Mouse (Mus musculus) Patski (cell line): ENCODE data around the gene Atp13a4. TPM values are rescaled to one million over a fixed set of nuclear protein-coding genes. Genes with fewer than 3 reads are reported as not detected.

ENCODE experiments used
- ATAC-seq: fragments of 100-300 bp; one replicate; pipeline ENCODE4 v1.8.0; 2021
- CTCF ChIA-PET: fragments of 350-600 bp; sonication (Branson Sonifier 250); formaldehyde crosslinking; loops from one replicate; lab custom pipeline; 2022; ENCODE audit warnings: inconsistent platforms; lab: Charles Lee
- POLR2A ChIA-PET: fragments of 350-600 bp; sonication (Branson Sonifier 250); formaldehyde crosslinking; loops from one replicate; lab custom pipeline; 2022; ENCODE audit warnings: antibody characterized with exemption, inconsistent platforms; lab: Charles Lee
- DNase-seq: peaks from one replicate; pipeline ENCODE4 v3.0.0-alpha.2; 2011; ENCODE audit warnings: low read depth, low spot score
- H3K27me3 ChIP-seq: fragments of 371-371 bp; one replicate; pipeline ENCODE4 v1.5.1; 2021
- CTCF ChIP-seq: fragments of 100-300 bp; IDR thresholded peaks from one replicate; pipeline ENCODE4 v1.5.1; 2021
- in situ Hi-C: fragments of 300-500 bp; cut with MboI; formaldehyde crosslinking; loops from 3 replicates; pipeline ENCODE4 v1.11.1; 2018; ENCODE audit warnings: low pct_unique_long_range_greater_than_20kb, mixed read lengths
- polyA plus RNA-seq: library from polyadenylated mRNA; unstranded; gene quantifications from one replicate; pipeline ENCODE4 v1.2.3, GENCODE M21; 2021

Gene Atp13a4
- polyA plus RNA-seq, 1 experiment from 2014 or later: not detected

- in situ Hi-C loops: no loop called here
- DNase-seq: no peak
- no peak for ATAC-seq
- no peak for TF ChIP-seq CTCF
- ChIA-PET POLR2A (no interaction called here), CTCF (interaction anchor here (1.4 kb wide), 1 partner anchor 11 kb away, joined by 3 read pairs; no protein-coding TSS in a partner anchor)
- peaks cover 39% of the 10 kb centered on the region for H3K27me3 ChIP-seq
Measured at GRCm38 (mm10) chr16:29481439-29481838, 63.2 kb downstream of the Atp13a4 start.

- CTCF ChIA-PET: interaction anchor here (0.7 to 1.4 kb wide), 2 partner anchors 11 to 12 kb away, joined by 3 read pairs; no protein-coding TSS in a partner anchor
- no peak for DNase-seq
- in situ Hi-C loops: no loop called here
- TF ChIP-seq CTCF: no peak
- POLR2A ChIA-PET: no interaction called here
- peaks cover 42% of the 10 kb centered on the region for H3K27me3 ChIP-seq
- ATAC-seq: no peak
Measured at GRCm38 (mm10) chr16:29480396-29480795, 64.3 kb downstream of the Atp13a4 start.

GRCm38 (mm10) chr16:29463798-29464197, 80.9 kb downstream of the Atp13a4 start:
- TF ChIP-seq CTCF: no peak
- CTCF ChIA-PET: no interaction called here
- ATAC-seq: no peak
- POLR2A ChIA-PET: no interaction called here
- in situ Hi-C loops: no loop called here
- peaks cover 38% of the 10 kb centered on the region for H3K27me3 ChIP-seq
- DNase-seq: no peak

- in situ Hi-C loops: loop anchor here (5.0 to 10.0 kb wide), 2 partner anchors 98 to 625 kb away; no protein-coding TSS in a partner anchor
- H3K27me3 ChIP-seq: peaks cover 38% of the 10 kb centered on the region
- ATAC-seq (no peak), DNase-seq (no peak)
- CTCF ChIA-PET: no interaction called here
- no peak for TF ChIP-seq CTCF
- POLR2A ChIA-PET: no interaction called here
Measured at GRCm38 (mm10) chr16:29459331-29459730, 85.3 kb downstream of the Atp13a4 start.

- in situ Hi-C loops: loop anchor here (5.0 to 10.0 kb wide), 2 partner anchors 100 to 622 kb away; no protein-coding TSS in a partner anchor
- no peak for ATAC-seq
- no peak for TF ChIP-seq CTCF
- ChIA-PET POLR2A (no interaction called here), CTCF (interaction anchor here (1.0 to 1.4 kb wide), 2 partner anchors 14 to 22 kb away, joined by 3 read pairs; no protein-coding TSS in a partner anchor)
- no peak for DNase-seq
- H3K27me3 ChIP-seq: peaks cover 23% of the 10 kb centered on the region
Measured at GRCm38 (mm10) chr16:29456851-29457250, 87.8 kb downstream of the Atp13a4 start.

- peaks cover 11% of the 10 kb centered on the region for H3K27me3 ChIP-seq
- POLR2A ChIA-PET: no interaction called here
- TF ChIP-seq CTCF: no peak
- DNase-seq: no peak
- CTCF ChIA-PET: no interaction called here
- in situ Hi-C loops: loop anchor here (10.0 kb wide), 1 partner anchor 618 kb away; no protein-coding TSS in a partner anchor
- ATAC-seq: no peak
Measured at GRCm38 (mm10) chr16:29453282-29453681, 91.4 kb downstream of the Atp13a4 start.

GRCm38 (mm10) chr16:29451706-29452105, 93.0 kb downstream of the Atp13a4 start:
- CTCF ChIA-PET: interaction anchor here (1.2 to 1.5 kb wide), 2 partner anchors 12 to 109 kb away, joined by 3 to 4 read pairs; no protein-coding TSS in a partner anchor
- peak; percentile 61 for TF ChIP-seq CTCF
- POLR2A ChIA-PET: no interaction called here
- ATAC-seq (peak; percentile 60), DNase-seq (no peak)
- in situ Hi-C loops: loop anchor here (10.0 kb wide), 1 partner anchor 617 kb away; no protein-coding TSS in a partner anchor
- H3K27me3 ChIP-seq: peaks cover 7% of the 10 kb centered on the region

- CTCF ChIA-PET: no interaction called here
- ATAC-seq (no peak), DNase-seq (no peak)
- no peak for TF ChIP-seq CTCF
- H3K27me3 ChIP-seq: no peaks in the 10 kb centered on the region
- in situ Hi-C loops: no loop called here
- POLR2A ChIA-PET: no interaction called here
Measured at GRCm38 (mm10) chr16:29442126-29442525, 102.5 kb downstream of the Atp13a4 start.

GRCm38 (mm10) chr16:29441405-29441985, 103.2 kb downstream of the Atp13a4 start:
- ATAC-seq (no peak), DNase-seq (no peak)
- CTCF ChIA-PET: interaction anchor here (1.2 kb wide), 1 partner anchor 119 kb away, joined by 3 read pairs; no protein-coding TSS in a partner anchor
- TF ChIP-seq CTCF: no peak
- POLR2A ChIA-PET: no interaction called here
- in situ Hi-C loops: no loop called here
- H3K27me3 ChIP-seq: no peaks in the 10 kb centered on the region

- peaks cover 5% of the 10 kb centered on the region for H3K27me3 ChIP-seq
- ATAC-seq (no peak), DNase-seq (no peak)
- CTCF ChIA-PET: no interaction called here
- in situ Hi-C loops: no loop called here
- no peak for TF ChIP-seq CTCF
- POLR2A ChIA-PET: no interaction called here
Measured at GRCm38 (mm10) chr16:29438045-29438444, 106.6 kb downstream of the Atp13a4 start.

- H3K27me3 ChIP-seq: peaks cover 5% of the 10 kb centered on the region
- POLR2A ChIA-PET: no interaction called here
- in situ Hi-C loops: no loop called here
- no peak for ATAC-seq
- CTCF ChIA-PET: interaction anchor here (1.3 kb wide), 1 partner anchor 21 kb away, joined by 3 read pairs; no protein-coding TSS in a partner anchor
- no peak for DNase-seq
- no peak for TF ChIP-seq CTCF
Measured at GRCm38 (mm10) chr16:29435746-29436145, 108.9 kb downstream of the Atp13a4 start.
